Mouse (Mus musculus) liver, embryonic 12.5 days (tissue): ENCODE measurements around the gene Hes5. TPM values are rescaled to one million over a fixed set of nuclear protein-coding genes. Genes with fewer than 3 reads are reported as not detected.

ENCODE experiments used
- ATAC-seq: fragments of 200-750 bp; cut with Nextera tagmentation; 2 replicates; pipeline ENCODE4 v1.8.0; 2017; ENCODE audit warnings: moderate number of reproducible peaks, mild to moderate bottlenecking, moderate library complexity
- H3K27ac ChIP-seq: fragments of 300-500 bp; sonication (generic); 2 replicates; pipeline ENCODE4 v1.5.1; 2016; ENCODE audit warnings: mild to moderate bottlenecking
- H3K27me3 ChIP-seq: fragments of 300-500 bp; sonication (generic); replicated peaks from 2 replicates; pipeline ENCODE4 v1.6.1; 2016; ENCODE audit warnings: mild to moderate bottlenecking, moderate library complexity
- H3K36me3 ChIP-seq: fragments of 300-500 bp; sonication (generic); 2 replicates; pipeline ENCODE4 v1.6.1; 2016; ENCODE audit warnings: mild to moderate bottlenecking, moderate library complexity
- H3K4me1 ChIP-seq: fragments of 300-500 bp; sonication (generic); 2 replicates; pipeline ENCODE4 v1.6.1; 2016
- H3K4me2 ChIP-seq: fragments of 300-500 bp; sonication (generic); 2 replicates; pipeline ENCODE4 v1.6.1; 2016; ENCODE audit warnings: mild to moderate bottlenecking, moderate library complexity
- H3K4me3 ChIP-seq: fragments of 300-500 bp; sonication (generic); 2 replicates; pipeline ENCODE4 v1.5.1; 2016; ENCODE audit warnings: mild to moderate bottlenecking, moderate library complexity
- H3K9ac ChIP-seq: fragments of 300-500 bp; sonication (generic); 2 replicates; pipeline ENCODE4 v1.6.1; 2016; ENCODE audit warnings: mild to moderate bottlenecking, moderate library complexity
- H3K9me3 ChIP-seq: fragments of 300-500 bp; sonication (generic); replicated peaks from 2 replicates; pipeline ENCODE4 v1.6.1; 2016; ENCODE audit warnings: mild to moderate bottlenecking, moderate library complexity
- WGBS: fragments of 180-500 bp; shearing (Covaris S2); methylation state at CpG from one replicate; pipeline ENCODE4 v1.1.7; 2016; ENCODE audit not compliant: insufficient replicate concordance; 5-methylcytosine and 5-hydroxymethylcytosine counted together
- polyA plus RNA-seq: library from polyadenylated mRNA; unstranded; fragments of >200 nt; fragmentation: Nextera tagmentation; extraction: Ambion mirVana; gene quantifications from 2 replicates; pipeline ENCODE4 v1.2.1, GENCODE M21; 2016

Gene Hes5
- polyA plus RNA-seq, 1 experiment from 2014 or later = 0.12 TPM

DNA sequence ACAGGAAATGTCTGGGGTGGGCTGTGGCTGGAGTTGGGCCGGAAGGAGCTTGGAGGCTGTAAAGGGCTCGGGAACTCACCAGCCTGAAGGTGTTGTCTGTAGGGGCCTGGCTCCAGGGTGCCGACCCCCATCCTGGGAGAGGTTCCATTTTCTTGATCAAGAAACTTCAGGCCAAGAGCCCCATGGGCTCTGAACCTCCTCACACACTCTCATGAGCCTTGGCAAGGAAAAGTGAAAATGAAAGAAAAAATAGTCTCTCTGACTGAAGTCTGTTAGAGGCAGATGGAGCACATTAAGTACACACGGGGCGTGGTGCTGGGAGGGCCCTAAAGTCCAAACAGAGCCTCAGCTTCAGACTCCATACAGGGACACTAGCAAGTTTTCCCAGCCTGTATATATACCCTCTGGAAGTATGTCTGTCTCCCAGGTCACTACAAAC is 32.8 kb upstream of the Hes5 start:
- WGBS = 9% methylated on average over 5 of the region's 5 CpGs
- H3K27ac ChIP-seq = peak overlapping the region; percentile 98
- peak overlapping the region; percentile 72 for H3K4me3 ChIP-seq
- H3K9ac ChIP-seq = peak overlapping the region; percentile 91
- 0 out of 2 replicates have a peak, but pooled peaks cover 1% of the 10 kb centered on the region for H3K27me3 ChIP-seq
- peaks cover 79% of the 10 kb centered on the region for H3K4me1 ChIP-seq
- ATAC-seq = peak; percentile 69
- peak overlapping the region; percentile 83 for H3K4me2 ChIP-seq
- H3K9me3 ChIP-seq = no peaks in the 10 kb centered on the region
- peaks cover 44% of the 10 kb centered on the region for H3K36me3 ChIP-seq

DNA sequence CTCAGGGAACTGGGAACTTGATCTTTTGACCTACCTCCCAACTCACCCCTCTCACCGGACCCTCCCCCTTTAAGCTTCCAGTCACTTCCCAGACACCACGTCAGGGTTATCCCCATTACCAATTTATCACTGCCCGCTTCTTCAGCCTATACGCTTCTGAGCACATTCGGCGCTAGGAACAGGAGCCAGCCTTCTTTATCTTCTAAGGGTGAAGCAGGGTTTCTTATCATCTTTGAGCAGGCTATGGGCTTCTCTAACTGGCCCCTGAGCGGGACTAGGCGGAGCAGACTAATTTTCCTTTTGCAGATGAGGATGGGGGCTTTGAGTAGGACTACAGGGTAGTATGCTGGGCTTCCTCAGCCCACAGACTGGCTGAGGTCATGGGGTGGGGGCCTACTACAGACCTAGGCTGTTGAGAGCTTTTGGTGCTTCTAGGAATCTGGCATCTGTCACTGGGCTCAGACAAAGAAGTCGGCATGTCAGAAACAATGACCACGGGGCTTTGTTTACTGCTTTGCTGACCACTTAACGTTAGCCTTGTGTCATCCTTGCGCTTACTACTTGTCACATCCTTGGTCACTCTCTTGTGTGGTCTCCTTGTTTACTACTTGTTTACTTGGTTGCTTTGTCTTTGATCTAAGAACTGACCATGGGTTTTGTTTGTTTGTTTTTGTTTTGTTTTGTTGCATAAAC is 32.2 kb upstream of the Hes5 start, which contains the start of gene Tnfrsf14:
TSS of gene Tnfrsf14 (minus strand) at position 169 of the 693 bp plus-strand sequence.
- peaks cover 38% of the 10 kb centered on the region for H3K36me3 ChIP-seq
- H3K4me3 ChIP-seq = peak within 1 kb of the TSS; percentile 72
- no peaks in the 10 kb centered on the region for H3K9me3 ChIP-seq
- H3K27ac ChIP-seq = peak within 1 kb of the TSS; percentile 98
- peak; percentile 90 for ATAC-seq
- peaks cover 76% of the 10 kb centered on the region for H3K4me1 ChIP-seq
- H3K9ac ChIP-seq = peak within 1 kb of the TSS; percentile 91
- 10% methylated on average over 12 of the region's 12 CpGs for WGBS
- H3K27me3 ChIP-seq = peaks cover 8% of the 10 kb centered on the region
- H3K4me2 ChIP-seq = peak within 1 kb of the TSS; percentile 83

DNA sequence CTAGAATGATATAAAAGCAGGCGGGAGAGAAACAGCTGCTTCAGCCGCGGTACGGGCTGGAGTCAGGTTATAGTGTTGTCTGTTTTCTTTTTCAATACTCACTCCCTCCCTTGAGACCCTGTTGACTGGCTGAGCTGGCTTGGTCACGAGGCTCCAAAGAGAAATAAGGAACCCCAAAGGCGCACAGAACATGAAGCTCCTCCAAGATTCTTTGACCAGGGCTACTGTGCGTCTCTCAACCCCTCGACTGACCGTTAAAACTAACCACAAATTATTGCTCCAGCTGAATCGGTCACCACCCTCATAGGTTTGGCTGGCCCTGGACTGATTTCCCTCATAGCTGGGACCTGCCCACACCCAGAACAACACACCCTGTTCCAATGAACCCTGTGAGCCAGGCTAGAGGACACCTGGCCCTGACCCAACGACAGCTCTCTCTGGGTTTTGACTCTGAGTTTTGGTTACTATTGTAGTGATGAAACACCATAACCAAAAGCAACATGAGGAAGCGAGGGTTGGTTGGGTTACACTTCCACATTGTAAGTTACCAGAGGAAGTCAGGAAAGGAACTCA is 31.5 kb upstream of the Hes5 start:
- ATAC-seq = peak; percentile 82
- H3K4me1 ChIP-seq = peaks cover 75% of the 10 kb centered on the region

DNA sequence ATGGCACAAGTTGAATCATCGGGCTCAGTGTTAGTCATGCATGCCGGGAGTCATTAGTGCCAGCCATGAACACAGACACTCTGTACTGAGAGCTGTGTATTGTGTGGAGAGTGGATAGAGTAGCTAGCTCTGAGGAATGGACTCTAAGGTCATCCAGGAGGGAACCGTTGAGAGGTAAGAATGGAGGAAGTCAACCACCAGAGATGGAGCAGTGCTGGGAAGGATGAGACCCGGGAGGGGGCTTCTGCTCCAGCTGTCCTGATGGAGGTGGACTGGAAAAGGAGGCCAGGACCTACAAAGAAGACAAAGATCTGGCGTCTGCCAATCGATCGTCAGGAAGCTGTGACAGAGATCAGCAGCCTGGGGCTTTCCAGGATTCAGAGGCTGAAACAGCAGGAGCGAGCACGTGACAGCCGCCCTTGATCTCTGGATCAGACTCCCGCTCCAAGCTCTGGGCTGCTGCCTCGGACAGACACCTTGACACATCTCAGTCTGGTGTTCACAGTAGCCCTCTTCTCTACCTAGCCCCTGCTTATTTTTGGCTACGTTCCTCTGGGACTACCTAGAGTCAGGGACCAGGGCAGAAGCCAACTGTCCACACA is 27.3 kb upstream of the Hes5 start:
- no peaks in the 10 kb centered on the region for H3K36me3 ChIP-seq
- 63% methylated on average over 13 of the region's 13 CpGs for WGBS
- no peak overlapping the region for H3K9ac ChIP-seq
- no peak overlapping the region for H3K4me3 ChIP-seq
- no peak overlapping the region for H3K27ac ChIP-seq
- no peak for ATAC-seq
- H3K9me3 ChIP-seq = no peaks in the 10 kb centered on the region
- H3K27me3 ChIP-seq = peaks cover 34% of the 10 kb centered on the region
- H3K4me1 ChIP-seq = peaks cover 32% of the 10 kb centered on the region
- no peak overlapping the region for H3K4me2 ChIP-seq

More for the DNA sequence above, 31.5 kb upstream of the Hes5 start:
- Histone ChIP-seq H3K9ac (peak overlapping the region; percentile 91), H3K4me3 (peak overlapping the region; percentile 72), H3K27ac (peak overlapping the region; percentile 98), H3K9me3 (no peaks in the 10 kb centered on the region), H3K36me3 (peaks cover 32% of the 10 kb centered on the region), H3K27me3 (peaks cover 14% of the 10 kb centered on the region), H3K4me2 (peak overlapping the region; percentile 83)
- WGBS = 18% methylated on average over 12 of the region's 12 CpGs

DNA sequence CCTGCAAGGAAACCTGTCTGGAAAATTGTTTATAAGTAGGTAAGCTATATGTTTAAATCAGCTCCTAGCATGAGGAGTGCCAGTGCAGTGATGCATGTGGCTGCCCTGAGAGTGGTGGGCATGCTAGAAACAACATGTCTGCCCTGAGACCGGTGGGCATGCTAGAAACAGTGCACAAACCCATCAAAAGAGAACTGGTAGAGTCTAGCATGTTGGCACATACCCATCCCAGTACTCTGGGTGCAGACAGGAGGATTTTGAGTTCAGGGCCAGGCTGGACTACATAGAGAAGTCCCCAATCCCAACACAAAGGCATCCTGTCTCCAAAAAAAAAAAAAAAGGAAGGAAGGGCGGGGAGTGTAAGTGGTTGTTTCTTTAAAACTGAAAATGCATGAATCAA is 25.9 kb upstream of the Hes5 start:
- H3K27ac ChIP-seq = 0 out of 2 replicates have a peak overlapping the region, but pooled peaks have one; percentile 20
- no peak overlapping the region for H3K4me2 ChIP-seq
- H3K9ac ChIP-seq = no peak overlapping the region
- no peaks in the 10 kb centered on the region for H3K36me3 ChIP-seq
- WGBS = 77% methylated on average over 2 of the region's 2 CpGs
- H3K9me3 ChIP-seq = no peaks in the 10 kb centered on the region
- H3K4me1 ChIP-seq = peaks cover 21% of the 10 kb centered on the region
- peaks cover 40% of the 10 kb centered on the region for H3K27me3 ChIP-seq
- no peak for ATAC-seq
- no peak overlapping the region for H3K4me3 ChIP-seq

DNA sequence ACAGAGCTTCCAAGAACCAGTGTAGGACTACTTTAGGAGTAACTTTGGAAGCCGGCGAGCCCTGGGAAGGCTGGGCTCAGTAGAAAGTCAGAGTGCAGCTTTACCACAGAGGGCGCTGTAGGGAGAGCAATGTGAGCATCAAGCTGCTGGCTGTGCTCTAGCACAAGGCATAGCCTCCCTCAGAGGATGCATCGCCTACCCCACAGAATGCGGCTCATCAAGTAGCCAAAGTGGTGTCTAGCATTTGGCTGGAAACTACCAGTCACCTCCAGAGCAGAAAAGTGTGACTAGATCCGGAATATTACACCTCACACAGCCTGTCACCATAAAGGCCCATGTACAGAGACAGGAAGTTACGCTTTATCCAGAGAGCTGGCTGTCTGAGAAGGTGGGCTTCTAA is 24.9 kb upstream of the Hes5 start:
- Histone ChIP-seq H3K9ac (no peak overlapping the region), H3K27me3 (peaks cover 48% of the 10 kb centered on the region), H3K9me3 (no peaks in the 10 kb centered on the region), H3K36me3 (no peaks in the 10 kb centered on the region), H3K27ac (no peak overlapping the region), H3K4me1 (peaks cover 14% of the 10 kb centered on the region), H3K4me2 (no peak overlapping the region), H3K4me3 (no peak overlapping the region)
- WGBS = 76% methylated on average over 7 of the region's 7 CpGs
- no peak for ATAC-seq

DNA sequence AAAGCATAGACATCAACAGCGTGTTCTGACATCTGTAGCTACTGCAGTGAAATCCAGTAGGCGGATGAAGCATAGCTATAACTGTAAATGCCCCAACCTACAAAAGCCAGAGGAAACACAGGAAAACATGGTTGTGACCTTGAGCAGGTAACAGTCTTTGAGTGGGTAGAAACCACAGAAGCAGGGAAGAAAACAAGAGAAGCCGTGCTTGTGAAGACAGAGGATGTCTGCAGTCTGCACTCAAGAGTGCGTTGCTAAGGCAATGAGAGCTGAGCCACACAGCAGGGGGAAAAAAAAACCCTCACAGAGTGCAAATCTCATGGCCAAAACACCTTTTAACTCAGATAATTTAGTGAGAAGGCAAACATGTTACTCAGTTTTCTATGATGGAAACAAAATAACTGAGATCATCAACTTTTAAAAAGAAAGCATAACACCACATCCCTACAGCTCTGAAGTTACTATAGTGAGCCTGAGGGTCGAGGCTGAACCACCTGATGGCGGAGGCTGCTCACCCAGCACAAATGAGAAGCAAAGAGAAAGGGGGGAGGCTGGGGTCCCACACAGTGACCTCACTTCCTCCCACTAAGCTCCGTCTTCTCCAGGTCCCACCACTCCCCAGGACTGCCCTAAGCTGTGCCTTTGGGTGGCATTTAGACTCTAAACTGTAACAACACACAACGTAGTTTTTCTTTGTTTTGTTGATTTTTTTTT is 24.0 kb upstream of the Hes5 start:
- no peaks in the 10 kb centered on the region for H3K9me3 ChIP-seq
- H3K4me2 ChIP-seq = no peak overlapping the region
- no peak overlapping the region for H3K9ac ChIP-seq
- H3K4me1 ChIP-seq = peaks cover 14% of the 10 kb centered on the region
- H3K27me3 ChIP-seq = peaks cover 54% of the 10 kb centered on the region
- no peak overlapping the region for H3K27ac ChIP-seq
- no peak overlapping the region for H3K4me3 ChIP-seq
- ATAC-seq = no peak
- no peaks in the 10 kb centered on the region for H3K36me3 ChIP-seq
- 60% methylated on average over 8 of the region's 8 CpGs for WGBS

DNA sequence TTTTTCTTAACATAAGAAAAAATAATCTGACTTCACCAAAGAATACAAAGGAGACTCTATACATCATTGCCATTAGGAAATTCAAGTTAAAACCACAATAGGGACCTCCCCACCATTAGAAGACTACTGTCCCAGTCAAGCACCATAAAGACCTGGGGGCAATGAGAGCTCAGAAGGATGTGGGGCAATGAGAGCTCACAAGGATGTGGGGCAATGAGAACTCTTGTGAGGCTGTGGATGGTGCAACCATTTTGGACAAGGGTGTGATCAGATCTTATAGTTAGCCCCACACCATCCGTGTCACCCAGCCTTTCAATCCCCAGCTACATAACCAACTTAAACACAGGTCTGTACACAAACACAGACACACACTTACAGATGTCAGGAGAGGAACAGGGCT is 23.0 kb upstream of the Hes5 start:
- Histone ChIP-seq H3K4me2 (no peak overlapping the region), H3K27ac (no peak overlapping the region), H3K4me1 (peaks cover 11% of the 10 kb centered on the region), H3K9ac (no peak overlapping the region), H3K9me3 (no peaks in the 10 kb centered on the region), H3K27me3 (peaks cover 58% of the 10 kb centered on the region), H3K36me3 (no peaks in the 10 kb centered on the region), H3K4me3 (no peak overlapping the region)
- no peak for ATAC-seq
- WGBS = 75% methylated on average over 1 of the region's 1 CpGs

DNA sequence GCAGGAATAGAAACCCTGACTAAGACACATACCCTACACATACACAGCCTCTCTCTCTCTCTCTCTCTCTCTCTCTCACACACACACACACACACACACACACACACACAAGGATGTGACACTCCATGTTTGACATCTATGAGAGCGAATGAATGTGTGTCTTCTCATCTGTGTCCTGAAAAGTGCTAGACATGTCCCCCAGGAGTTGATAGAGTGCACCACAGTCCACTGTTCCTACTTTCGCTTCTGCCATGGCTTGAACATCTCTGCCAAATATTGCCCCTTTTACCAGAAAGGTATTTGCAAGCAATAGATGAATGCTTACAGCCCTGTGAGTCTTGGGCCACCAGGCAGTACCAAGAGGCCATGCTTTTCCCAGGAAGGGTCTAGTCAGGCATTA is 20.6 kb upstream of the Hes5 start:
- 74% methylated on average over 2 of the region's 2 CpGs for WGBS
- no peak overlapping the region for H3K4me2 ChIP-seq
- no peak for ATAC-seq

DNA sequence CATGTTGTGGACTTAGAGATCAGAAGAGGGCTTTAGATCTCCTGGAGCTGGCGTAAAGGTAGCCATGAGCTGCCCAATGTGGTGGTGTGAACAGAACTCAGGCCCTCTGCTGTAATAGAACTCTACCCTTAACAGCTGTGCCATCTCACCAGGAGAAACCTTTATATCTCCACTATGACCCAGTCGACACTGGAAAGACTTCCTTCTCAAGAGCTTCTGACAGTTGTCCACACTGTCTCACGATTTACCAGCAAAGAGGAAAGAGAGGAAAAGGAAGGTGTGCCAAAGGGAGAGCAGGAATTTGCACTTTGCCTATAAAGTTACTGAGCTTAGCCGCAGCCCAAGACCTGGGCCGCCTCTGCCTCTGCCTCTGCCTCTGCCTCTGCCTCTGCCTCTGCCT is 18.9 kb upstream of the Hes5 start:
- WGBS = 83% methylated on average over 5 of the region's 5 CpGs
- no peak overlapping the region for H3K9ac ChIP-seq
- no peak overlapping the region for H3K4me3 ChIP-seq
- no peak overlapping the region for H3K4me2 ChIP-seq
- H3K4me1 ChIP-seq = peaks cover 17% of the 10 kb centered on the region
- H3K36me3 ChIP-seq = no peaks in the 10 kb centered on the region
- H3K27ac ChIP-seq = no peak overlapping the region
- no peaks in the 10 kb centered on the region for H3K9me3 ChIP-seq
- no peak for ATAC-seq
- H3K27me3 ChIP-seq = peaks cover 53% of the 10 kb centered on the region

More for the DNA sequence above, 20.6 kb upstream of the Hes5 start:
- Histone ChIP-seq H3K36me3 (no peaks in the 10 kb centered on the region), H3K27ac (0 out of 2 replicates have a peak overlapping the region, but pooled peaks have one; percentile 10), H3K4me1 (peaks cover 12% of the 10 kb centered on the region), H3K27me3 (peaks cover 45% of the 10 kb centered on the region), H3K4me3 (no peak overlapping the region), H3K9me3 (no peaks in the 10 kb centered on the region), H3K9ac (no peak overlapping the region)

DNA sequence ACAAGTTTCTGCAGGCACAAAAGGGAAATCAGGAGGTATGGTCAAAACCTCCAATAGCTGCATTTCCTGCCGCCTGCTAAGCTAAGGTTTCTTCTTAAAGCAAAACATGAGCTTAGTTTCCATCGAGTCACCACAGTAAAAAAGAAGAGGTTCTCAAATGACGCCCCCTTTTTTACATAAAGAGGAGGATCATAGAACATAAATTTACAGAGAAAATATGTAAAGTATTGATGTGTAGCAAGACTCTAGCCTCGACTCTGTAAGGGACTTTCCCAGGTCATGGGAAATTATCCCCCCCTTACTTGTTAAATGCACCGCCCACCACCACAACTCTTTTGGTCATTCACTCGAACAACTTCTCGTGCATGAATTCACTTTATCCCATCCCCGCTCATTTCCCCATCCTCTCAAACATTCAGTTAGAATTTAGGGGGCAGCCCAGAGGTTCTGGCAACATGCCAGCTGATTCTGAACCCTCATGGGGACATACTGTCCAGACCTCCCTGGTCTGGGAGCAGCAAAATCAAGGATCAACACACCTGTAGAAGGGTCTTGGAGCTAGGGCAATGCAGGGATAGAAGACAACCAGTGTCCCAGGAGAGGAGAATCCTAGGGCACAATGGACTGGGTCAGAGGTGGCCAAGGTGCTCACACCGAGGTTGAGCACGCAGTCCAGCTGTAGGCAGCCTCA is 17.9 kb upstream of the Hes5 start:
- Histone ChIP-seq H3K4me2 (no peak overlapping the region), H3K36me3 (no peaks in the 10 kb centered on the region), H3K27me3 (peaks cover 58% of the 10 kb centered on the region), H3K27ac (no peak overlapping the region), H3K4me1 (peaks cover 17% of the 10 kb centered on the region), H3K4me3 (no peak overlapping the region), H3K9ac (no peak overlapping the region), H3K9me3 (no peaks in the 10 kb centered on the region)
- no peak for ATAC-seq
- WGBS = 71% methylated on average over 10 of the region's 10 CpGs
